Mouse (Mus musculus) bone marrow macrophage, adult 2 months (primary cell): Measurements from ENCODE around the gene Ppp2r3a.

Experiments used
- CTCF ChIP-seq: IDR thresholded peaks from 2 replicates; pipeline ENCODE4 v1.5.1; 2012; ENCODE audit warnings: low read depth, mild to moderate bottlenecking, low read length, moderate library complexity
- POLR2A ChIP-seq: IDR thresholded peaks from 2 replicates; pipeline ENCODE4 v1.6.1; 2012; ENCODE audit warnings: mild to moderate bottlenecking, low read depth, low read length, borderline replicate concordance

DNA sequence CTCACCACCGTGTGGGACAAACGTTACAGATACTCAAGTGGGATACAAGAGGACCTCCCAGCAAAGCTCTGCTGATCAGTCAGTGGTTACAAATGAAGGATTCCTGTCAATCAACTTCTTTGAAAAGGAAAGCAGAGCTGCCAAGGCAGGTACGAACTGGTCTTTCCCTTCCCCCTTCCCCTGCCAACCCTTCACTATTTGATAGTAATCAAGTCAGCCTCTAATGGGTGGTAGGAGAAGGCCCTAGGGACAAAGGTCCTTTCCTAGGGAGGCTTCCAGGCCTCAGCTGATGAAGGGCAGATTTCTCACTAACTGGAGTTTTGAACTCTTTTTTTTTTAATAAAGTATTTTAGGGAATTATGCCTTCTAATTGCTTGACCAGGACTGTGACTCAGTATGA, 11.2 kb upstream of the Ppp2r3a start:
- TF ChIP-seq CTCF, result no peak
- TF ChIP-seq POLR2A, result no peak
